Mouse (Mus musculus): ENCODE data around the gene Atxn1. TPM values are rescaled to one million over a fixed set of nuclear protein-coding genes. Genes with fewer than 3 reads are reported as not detected.

The Atxn1 gene
- polyA plus RNA-seq, 1 experiment from 2014 or later: 10.4 TPM

DNA sequence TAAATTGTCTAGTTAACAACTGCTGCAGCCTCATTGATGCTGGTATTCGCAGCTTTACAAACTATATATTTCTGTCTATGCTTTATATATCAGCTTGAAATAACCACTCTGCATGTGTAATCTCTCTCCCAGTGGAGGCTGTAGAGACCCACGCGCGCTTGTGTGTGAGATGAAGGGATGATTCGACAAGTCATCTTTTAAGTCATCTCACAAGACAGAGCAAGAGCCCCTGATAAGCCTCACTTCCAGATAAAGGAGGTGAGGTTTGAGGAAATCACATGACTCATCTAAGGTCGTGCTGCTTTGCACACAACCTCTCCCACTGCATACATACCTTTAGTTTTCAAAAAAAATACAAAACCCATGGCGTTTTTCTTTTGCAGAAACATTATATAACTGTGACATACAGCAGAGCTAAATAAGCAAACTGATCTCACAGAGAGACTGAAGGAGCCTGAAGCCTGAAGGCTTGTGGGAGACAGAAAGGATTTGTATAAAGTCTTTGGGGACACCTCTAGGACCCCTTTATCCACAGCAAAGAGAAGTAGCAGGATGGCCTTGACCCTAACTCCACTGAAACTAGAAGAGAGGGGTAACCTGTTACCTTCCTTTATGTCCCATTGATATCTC lies 219.9 kb downstream of the Atxn1 start:
- Histone ChIP-seq H3K4me3 (ENCODE audit: low read depth, low read length) (no peak overlapping the region), H3K27me3 (ENCODE audit: control insufficient read depth, insufficient read depth, low read depth, low read length) (no peaks in the 10 kb centered on the region), H3K36me3 (ENCODE audit: control insufficient read depth, insufficient read depth, low read length) (no peaks in the 10 kb centered on the region), H3K9ac (ENCODE audit: low read depth, low read length) (no peak overlapping the region), H3K4me1 (ENCODE audit: control insufficient read depth, insufficient read depth, low read length) (peaks cover 10% of the 10 kb centered on the region), H3K9me3 (replicated peaks; ENCODE audit: control insufficient read depth, low read length, poor library complexity, severe bottlenecking) (no peaks in the 10 kb centered on the region), H3K27ac (ENCODE audit: low read length) (no peak overlapping the region), H3K4me2 (ENCODE audit: low read length) (no peak overlapping the region)
- WGBS: 78% methylated on average over 7 of the region's 7 CpGs
- no peak for ATAC-seq

DNA sequence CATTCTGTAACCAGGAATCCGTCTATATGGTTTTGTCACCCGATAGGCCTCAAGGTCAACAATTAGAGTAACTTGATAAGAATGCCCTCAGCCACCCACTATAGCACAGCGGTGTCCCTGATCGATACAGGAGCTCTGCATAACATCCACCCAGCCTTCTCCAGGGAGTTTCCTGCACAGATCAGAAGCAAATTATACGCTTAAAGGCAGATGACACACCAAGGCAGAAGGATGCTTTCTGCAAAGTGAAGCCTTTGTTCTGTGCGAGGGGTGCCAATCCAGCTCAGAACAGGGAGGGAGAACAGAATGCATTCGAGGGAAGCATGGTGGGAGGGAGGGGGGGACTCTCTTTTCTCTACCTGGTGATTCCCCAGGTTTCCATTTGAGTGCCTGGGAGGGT lies 221.0 kb downstream of the Atxn1 start:
- no peak overlapping the region for H3K4me2 ChIP-seq (ENCODE audit: low read length)
- no peak for ATAC-seq
- peak overlapping the region; percentile 60 for H3K27ac ChIP-seq (ENCODE audit: low read length)
- H3K9me3 ChIP-seq (replicated peaks; ENCODE audit: control insufficient read depth, low read length, poor library complexity, severe bottlenecking): no peaks in the 10 kb centered on the region
- peaks cover 10% of the 10 kb centered on the region for H3K4me1 ChIP-seq (ENCODE audit: control insufficient read depth, insufficient read depth, low read length)
- H3K9ac ChIP-seq (ENCODE audit: low read depth, low read length): 0 out of 2 replicates have a peak overlapping the region, but pooled peaks have one; percentile 3
- 30% methylated on average over 7 of the region's 7 CpGs for WGBS
- H3K27me3 ChIP-seq (ENCODE audit: control insufficient read depth, insufficient read depth, low read depth, low read length): no peaks in the 10 kb centered on the region
- no peak overlapping the region for H3K4me3 ChIP-seq (ENCODE audit: low read depth, low read length)
- H3K36me3 ChIP-seq (ENCODE audit: control insufficient read depth, insufficient read depth, low read length): no peaks in the 10 kb centered on the region

DNA sequence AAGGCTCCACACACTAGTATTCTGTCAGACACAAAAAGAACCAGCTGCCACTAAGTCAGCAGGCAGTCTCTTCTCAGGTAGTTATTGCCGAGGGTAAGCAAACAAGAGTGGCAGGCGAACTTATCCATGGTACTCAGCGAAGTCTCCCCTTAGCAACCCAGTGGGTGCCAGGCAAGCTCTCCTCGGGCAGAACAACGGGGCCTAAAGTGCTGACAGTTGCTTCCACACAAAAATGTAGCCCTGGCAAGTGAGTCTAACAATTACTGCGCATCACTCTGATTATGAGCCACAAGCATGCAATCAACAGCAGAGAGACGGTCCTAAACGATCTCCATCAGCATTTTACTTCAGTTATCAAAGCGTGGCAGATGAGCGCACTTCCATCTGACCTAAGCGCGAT lies 224.4 kb downstream of the Atxn1 start:
- no peak for ATAC-seq
- no peak overlapping the region for H3K4me2 ChIP-seq (ENCODE audit: low read length)
- no peaks in the 10 kb centered on the region for H3K27me3 ChIP-seq (ENCODE audit: control insufficient read depth, insufficient read depth, low read depth, low read length)
- peaks cover 10% of the 10 kb centered on the region for H3K4me1 ChIP-seq (ENCODE audit: control insufficient read depth, insufficient read depth, low read length)
- no peaks in the 10 kb centered on the region for H3K36me3 ChIP-seq (ENCODE audit: control insufficient read depth, insufficient read depth, low read length)
- no peak overlapping the region for H3K4me3 ChIP-seq (ENCODE audit: low read depth, low read length)
- H3K9me3 ChIP-seq (replicated peaks; ENCODE audit: control insufficient read depth, low read length, poor library complexity, severe bottlenecking): no peaks in the 10 kb centered on the region
- H3K9ac ChIP-seq (ENCODE audit: low read depth, low read length): no peak overlapping the region
- H3K27ac ChIP-seq (ENCODE audit: low read length): no peak overlapping the region
- 72% methylated on average over 12 of the region's 12 CpGs for WGBS

DNA sequence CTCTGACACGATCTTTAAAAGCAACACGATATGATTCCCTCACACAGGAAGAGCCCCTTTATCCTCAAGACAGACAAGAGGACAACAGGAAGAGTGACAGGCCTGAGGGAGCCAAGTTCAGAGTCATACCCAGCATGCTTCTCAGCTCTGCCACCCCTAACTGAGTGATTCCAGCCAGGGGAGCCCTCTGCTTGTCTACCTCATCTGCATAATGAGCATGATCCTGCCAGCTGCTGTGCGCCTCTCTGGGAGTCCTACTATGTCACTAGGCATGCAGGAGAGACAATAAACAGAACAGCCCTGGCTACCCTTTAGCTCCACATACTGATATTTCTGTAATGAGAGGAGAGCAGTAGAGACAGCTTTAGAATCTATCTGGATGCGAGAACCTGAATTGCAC lies 228.6 kb downstream of the Atxn1 start:
- H3K27ac ChIP-seq (ENCODE audit: low read length): no peak overlapping the region
- H3K9me3 ChIP-seq (replicated peaks; ENCODE audit: control insufficient read depth, low read length, poor library complexity, severe bottlenecking): no peaks in the 10 kb centered on the region
- no peaks in the 10 kb centered on the region for H3K36me3 ChIP-seq (ENCODE audit: control insufficient read depth, insufficient read depth, low read length)
- H3K9ac ChIP-seq (ENCODE audit: low read depth, low read length): no peak overlapping the region
- H3K27me3 ChIP-seq (ENCODE audit: control insufficient read depth, insufficient read depth, low read depth, low read length): no peaks in the 10 kb centered on the region
- no peak overlapping the region for H3K4me3 ChIP-seq (ENCODE audit: low read depth, low read length)
- no peaks in the 10 kb centered on the region for H3K4me1 ChIP-seq (ENCODE audit: control insufficient read depth, insufficient read depth, low read length)
- 66% methylated on average over 4 of the region's 4 CpGs for WGBS
- ATAC-seq: no peak
- no peak overlapping the region for H3K4me2 ChIP-seq (ENCODE audit: low read length)

DNA sequence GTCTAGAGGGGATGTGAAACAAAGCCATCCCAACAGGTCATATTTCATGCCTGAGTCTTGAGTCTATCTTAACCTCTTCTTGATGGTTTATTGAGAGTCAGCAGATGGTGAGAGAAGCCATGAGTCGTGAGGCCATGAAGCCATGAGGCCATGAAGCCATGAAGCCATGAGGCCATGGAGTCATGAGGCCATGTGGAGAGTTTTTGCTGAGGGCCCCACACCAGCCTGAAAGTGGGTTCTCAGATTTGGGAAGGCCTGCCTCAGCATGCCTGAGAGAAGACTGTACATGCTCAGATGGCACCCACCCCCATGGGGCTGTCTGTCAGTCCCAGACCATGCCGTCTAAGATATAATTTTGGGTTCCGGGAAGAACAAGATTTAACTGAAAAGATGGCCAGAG lies 229.0 kb downstream of the Atxn1 start:
- no peaks in the 10 kb centered on the region for H3K9me3 ChIP-seq (replicated peaks; ENCODE audit: control insufficient read depth, low read length, poor library complexity, severe bottlenecking)
- H3K27ac ChIP-seq (ENCODE audit: low read length): no peak overlapping the region
- WGBS: 92% methylated on average over 3 of the region's 3 CpGs
- ATAC-seq: no peak
- no peaks in the 10 kb centered on the region for H3K4me1 ChIP-seq (ENCODE audit: control insufficient read depth, insufficient read depth, low read length)
- H3K4me3 ChIP-seq (ENCODE audit: low read depth, low read length): no peak overlapping the region
- no peak overlapping the region for H3K9ac ChIP-seq (ENCODE audit: low read depth, low read length)
- no peak overlapping the region for H3K4me2 ChIP-seq (ENCODE audit: low read length)
- no peaks in the 10 kb centered on the region for H3K27me3 ChIP-seq (ENCODE audit: control insufficient read depth, insufficient read depth, low read depth, low read length)
- no peaks in the 10 kb centered on the region for H3K36me3 ChIP-seq (ENCODE audit: control insufficient read depth, insufficient read depth, low read length)

DNA sequence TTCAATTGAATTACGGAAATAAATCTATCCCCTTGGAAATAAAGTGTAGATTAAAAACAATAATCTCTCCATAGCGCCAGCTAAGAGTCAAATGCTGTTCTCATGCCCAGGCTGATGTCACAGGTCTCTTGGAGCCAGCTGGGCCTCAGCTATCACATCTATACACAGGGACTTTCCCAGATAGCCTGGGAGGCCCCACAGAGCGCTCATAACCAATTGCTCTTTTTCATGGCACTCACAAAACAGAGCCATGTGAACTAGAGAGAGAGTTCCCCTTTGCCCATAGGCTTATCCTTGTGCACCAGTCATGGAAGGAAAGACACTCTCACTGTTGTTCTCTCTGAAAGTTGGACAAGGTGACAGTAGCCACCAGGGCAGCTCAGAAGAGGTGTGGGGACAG lies 230.3 kb downstream of the Atxn1 start:
- H3K4me2 ChIP-seq (ENCODE audit: low read length): no peak overlapping the region
- H3K4me1 ChIP-seq (ENCODE audit: control insufficient read depth, insufficient read depth, low read length): no peaks in the 10 kb centered on the region
- H3K27me3 ChIP-seq (ENCODE audit: control insufficient read depth, insufficient read depth, low read depth, low read length): no peaks in the 10 kb centered on the region
- H3K9me3 ChIP-seq (replicated peaks; ENCODE audit: control insufficient read depth, low read length, poor library complexity, severe bottlenecking): no peaks in the 10 kb centered on the region
- no peak overlapping the region for H3K27ac ChIP-seq (ENCODE audit: low read length)
- WGBS: 95% methylated on average over 3 of the region's 3 CpGs
- H3K4me3 ChIP-seq (ENCODE audit: low read depth, low read length): no peak overlapping the region
- H3K36me3 ChIP-seq (ENCODE audit: control insufficient read depth, insufficient read depth, low read length): no peaks in the 10 kb centered on the region
- ATAC-seq: no peak
- no peak overlapping the region for H3K9ac ChIP-seq (ENCODE audit: low read depth, low read length)

DNA sequence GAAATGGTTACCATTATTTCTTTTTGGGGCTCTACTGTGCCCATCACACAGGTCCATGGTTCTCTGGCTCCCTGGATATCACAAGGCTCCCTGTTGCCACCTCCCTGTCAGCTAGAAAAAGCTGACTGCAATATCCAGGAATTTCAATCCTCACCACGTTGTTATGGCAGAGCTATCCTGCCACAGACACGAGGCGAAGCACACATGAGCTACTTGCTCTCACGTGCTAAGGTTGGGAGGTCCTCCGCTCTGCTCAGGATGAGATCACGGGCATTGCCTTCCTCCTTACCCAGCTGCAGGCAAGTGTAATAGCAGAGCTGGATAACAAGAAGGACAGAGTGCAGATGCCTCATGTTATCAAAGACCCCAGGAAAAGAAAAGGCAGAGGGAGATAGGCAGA lies 232.2 kb downstream of the Atxn1 start:
- Histone ChIP-seq H3K4me1 (ENCODE audit: control insufficient read depth, insufficient read depth, low read length) (no peaks in the 10 kb centered on the region), H3K27me3 (ENCODE audit: control insufficient read depth, insufficient read depth, low read depth, low read length) (no peaks in the 10 kb centered on the region), H3K9me3 (replicated peaks; ENCODE audit: control insufficient read depth, low read length, poor library complexity, severe bottlenecking) (no peaks in the 10 kb centered on the region), H3K36me3 (ENCODE audit: control insufficient read depth, insufficient read depth, low read length) (no peaks in the 10 kb centered on the region), H3K27ac (ENCODE audit: low read length) (no peak overlapping the region), H3K9ac (ENCODE audit: low read depth, low read length) (no peak overlapping the region), H3K4me2 (ENCODE audit: low read length) (no peak overlapping the region), H3K4me3 (ENCODE audit: low read depth, low read length) (no peak overlapping the region)
- no peak for ATAC-seq
- WGBS: 78% methylated on average over 6 of the region's 6 CpGs

DNA sequence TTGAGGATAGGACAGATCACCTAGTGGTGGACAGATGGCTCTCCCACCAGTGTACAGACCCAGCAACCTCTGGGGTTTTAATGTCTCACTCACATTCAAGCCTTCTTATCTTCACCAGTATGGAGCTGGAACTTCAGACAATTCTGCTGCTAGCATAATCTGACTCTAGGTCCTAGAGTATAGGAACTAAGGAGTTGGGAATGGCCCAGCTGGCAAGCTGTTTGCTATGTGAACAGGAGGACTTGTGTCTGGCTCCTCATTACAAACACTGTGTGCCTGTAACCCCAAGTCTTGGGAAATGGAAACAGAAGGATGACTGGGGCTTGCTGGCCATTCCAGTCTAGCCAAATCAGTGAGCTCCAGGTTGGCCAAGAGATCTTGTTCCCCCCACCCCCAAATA lies 237.9 kb downstream of the Atxn1 start:
- Histone ChIP-seq H3K4me3 (ENCODE audit: low read depth, low read length) (no peak overlapping the region), H3K4me1 (ENCODE audit: control insufficient read depth, insufficient read depth, low read length) (peaks cover 5% of the 10 kb centered on the region), H3K27ac (ENCODE audit: low read length) (no peak overlapping the region), H3K9me3 (replicated peaks; ENCODE audit: control insufficient read depth, low read length, poor library complexity, severe bottlenecking) (no peaks in the 10 kb centered on the region), H3K36me3 (ENCODE audit: control insufficient read depth, insufficient read depth, low read length) (no peaks in the 10 kb centered on the region), H3K9ac (ENCODE audit: low read depth, low read length) (no peak overlapping the region), H3K4me2 (ENCODE audit: low read length) (no peak overlapping the region), H3K27me3 (ENCODE audit: control insufficient read depth, insufficient read depth, low read depth, low read length) (no peaks in the 10 kb centered on the region)
- no peak for ATAC-seq

DNA sequence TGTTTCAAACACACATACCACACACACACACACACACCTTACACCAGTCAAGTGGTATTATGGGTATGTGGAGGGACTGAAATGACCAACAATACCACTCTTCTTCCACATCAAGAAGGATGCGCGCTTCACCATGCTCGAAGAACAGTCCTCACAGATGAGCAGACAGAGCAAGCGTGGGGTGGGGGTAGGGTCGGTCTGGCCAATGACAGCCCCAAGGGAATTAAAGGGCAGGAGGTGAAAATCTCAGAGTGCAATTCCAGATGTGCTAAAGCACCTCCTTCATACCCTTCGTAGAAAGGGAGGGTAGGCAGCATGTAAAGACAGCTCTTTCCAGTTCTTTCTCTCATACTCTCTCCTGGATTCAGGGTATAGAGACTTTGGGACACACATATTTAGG lies 238.6 kb downstream of the Atxn1 start:
- no peak for ATAC-seq
- no peaks in the 10 kb centered on the region for H3K27me3 ChIP-seq (ENCODE audit: control insufficient read depth, insufficient read depth, low read depth, low read length)
- no peak overlapping the region for H3K4me2 ChIP-seq (ENCODE audit: low read length)
- no peak overlapping the region for H3K4me3 ChIP-seq (ENCODE audit: low read depth, low read length)
- WGBS: 90% methylated on average over 6 of the region's 6 CpGs
- no peak overlapping the region for H3K9ac ChIP-seq (ENCODE audit: low read depth, low read length)
- H3K4me1 ChIP-seq (ENCODE audit: control insufficient read depth, insufficient read depth, low read length): peaks cover 5% of the 10 kb centered on the region
- no peak overlapping the region for H3K27ac ChIP-seq (ENCODE audit: low read length)
- H3K36me3 ChIP-seq (ENCODE audit: control insufficient read depth, insufficient read depth, low read length): no peaks in the 10 kb centered on the region
- H3K9me3 ChIP-seq (replicated peaks; ENCODE audit: control insufficient read depth, low read length, poor library complexity, severe bottlenecking): no peaks in the 10 kb centered on the region
